Comparison of ENCODE assay signal across 8 mouse cellular contexts in genomic region chr7:145206801-145207200, GRCm38 (mm10). TPM values are rescaled to one million over a fixed set of nuclear protein-coding genes. Genes with fewer than 3 reads are reported as not detected.
DNase-seq lines count a peak whose midpoint lies in the region; ATAC-seq and TF ChIP-seq lines count a peak whose summit lies in the region.

No protein-coding gene starts in this region.

- no peaks in the 10 kb centered on the region for H3K27me3 ChIP-seq in kidney, embryonic 16.5 days (ENCODE audit: insufficient read depth, low read length)
- H3K27me3 ChIP-seq in limb, embryonic 10.5 days (ENCODE audit: low read depth, poor library complexity, severe bottlenecking) = no peaks in the 10 kb centered on the region
- no peaks in the 10 kb centered on the region for H3K27me3 ChIP-seq in neural tube, embryonic 15.5 days (replicated peaks)

- 0 out of 2 replicates have a peak, but pooled peaks have one; percentile 0 for ATAC-seq in kidney, embryonic 16.5 days (ENCODE audit: low FRiP score, low TSS enrichment)
- 0 out of 2 replicates have a peak, but pooled peaks have one; percentile 12 for ATAC-seq in neural tube, embryonic 15.5 days (ENCODE audit: low FRiP score)

- DNase-seq in kidney, adult 9 months = no peak
- DNase-seq in limb, embryonic 10.5 days (ENCODE audit: low spot score) = peak; percentile 41
- DNase-seq in embryo, embryonic 11 days = no peak
- DNase-seq in thymus, postnatal 4 days = no peak
- no peak for DNase-seq in right cerebral cortex, adult 18-20 months

- no peak for TF ChIP-seq POLR2A in embryonic fibroblast, embryonic 13.5 days (IDR thresholded peaks at IDR 0.05; ENCODE audit: low read depth, low read length)

- 76% methylated on average over 6 of the region's 6 CpGs for WGBS in kidney, embryonic 16.5 days
- WGBS in limb, embryonic 10.5 days = 76% methylated on average over 6 of the region's 6 CpGs
- 53% methylated on average over 6 of the region's 6 CpGs for WGBS in neural tube, embryonic 15.5 days

- no peaks in the 10 kb centered on the region for H3K36me3 ChIP-seq in kidney, embryonic 16.5 days (ENCODE audit: insufficient read depth, low read length)
- no peaks in the 10 kb centered on the region for H3K36me3 ChIP-seq in limb, embryonic 10.5 days
- no peaks in the 10 kb centered on the region for H3K36me3 ChIP-seq in neural tube, embryonic 15.5 days

- TF ChIP-seq CTCF in embryonic fibroblast, embryonic 13.5 days (IDR thresholded peaks at IDR 0.05; ENCODE audit: borderline replicate concordance, insufficient read depth, low read length) = no peak

- H3K9me3 ChIP-seq in kidney, embryonic 16.5 days (ENCODE audit: low read length) = no peaks in the 10 kb centered on the region
- no peaks in the 10 kb centered on the region for H3K9me3 ChIP-seq in limb, embryonic 10.5 days (replicated peaks)
- no peaks in the 10 kb centered on the region for H3K9me3 ChIP-seq in neural tube, embryonic 15.5 days (replicated peaks)

- peak overlapping the region; percentile 93 for H3K27ac ChIP-seq in kidney, embryonic 16.5 days (ENCODE audit: low read length)
- peak overlapping the region; percentile 62; the same call in 1 of the 2 replicates for H3K27ac ChIP-seq in embryonic fibroblast, embryonic 13.5 days (ENCODE audit: insufficient read depth, low read length)
- H3K27ac ChIP-seq in limb, embryonic 10.5 days = peak overlapping the region; percentile 98
- peak overlapping the region; percentile 79 for H3K27ac ChIP-seq in neural tube, embryonic 15.5 days (replicated peaks)

- H3K4me3 ChIP-seq in kidney, embryonic 16.5 days (ENCODE audit: low read length) = no peak overlapping the region
- H3K4me3 ChIP-seq in embryonic fibroblast, embryonic 13.5 days (ENCODE audit: insufficient read depth, low read length) = no peak overlapping the region
- H3K4me3 ChIP-seq in limb, embryonic 10.5 days = peak overlapping the region; percentile 37
- no peak overlapping the region for H3K4me3 ChIP-seq in neural tube, embryonic 15.5 days (replicated peaks)

- peak overlapping the region; percentile 83 for H3K9ac ChIP-seq in kidney, embryonic 16.5 days (replicated peaks; ENCODE audit: low read length)
- H3K9ac ChIP-seq in neural tube, embryonic 15.5 days (replicated peaks) = 0 out of 2 replicates have a peak overlapping the region, but pooled peaks have one; percentile 49

- peaks cover 21% of the 10 kb centered on the region for H3K4me1 ChIP-seq in kidney, embryonic 16.5 days (ENCODE audit: insufficient read depth, low read length)
- peaks cover 8% of the 10 kb centered on the region; the same call in 1 of the 2 replicates for H3K4me1 ChIP-seq in embryonic fibroblast, embryonic 13.5 days (ENCODE audit: control insufficient read depth, insufficient read depth, low read length)
- peaks cover 45% of the 10 kb centered on the region for H3K4me1 ChIP-seq in limb, embryonic 10.5 days
- peaks cover 24% of the 10 kb centered on the region for H3K4me1 ChIP-seq in neural tube, embryonic 15.5 days

- 0 out of 2 replicates have a peak overlapping the region, but pooled peaks have one; percentile 54 for H3K4me2 ChIP-seq in kidney, embryonic 16.5 days (replicated peaks; ENCODE audit: low read depth, low read length)
- peak overlapping the region; percentile 46; the same call in 1 of the 2 replicates for H3K4me2 ChIP-seq in neural tube, embryonic 15.5 days

RNA-seq across cellular contexts. Expression of gene 1810010D01Rik, which starts 1.1 kb away (rescaled TPM):
- 0.27 and 0.30 TPM in 2 replicates for polyA plus RNA-seq in kidney, embryonic 16.5 days (2015; fragmentation: Nextera tagmentation; extraction: Ambion mirVana)
- not detected in 2 replicates for polyA plus RNA-seq in embryonic fibroblast, embryonic 13.5 days (2011; ENCODE audit: insufficient read length, low read depth, missing spikeins)
- 0.33 TPM in 1 of 2 replicates, not detected in the other for polyA plus RNA-seq in limb, embryonic 10.5 days (2016; fragmentation: Nextera tagmentation; extraction: Ambion mirVana)
- polyA plus RNA-seq in neural tube, embryonic 15.5 days (2015; fragmentation: Nextera tagmentation; extraction: Ambion mirVana) = 0.59 TPM in 1 of 2 replicates, not detected in the other
